Mouse (Mus musculus): ENCODE data around the gene Tmem131. TPM values are rescaled to one million over a fixed set of nuclear protein-coding genes. Genes with fewer than 3 reads are reported as not detected.
"Not testable (repeated sequence)": the region's sequence is repeated elsewhere in the genome, so short reads cannot be mapped to it uniquely, and the experiment has no call there.

Tmem131 gene
- total RNA-seq, 2 experiments from 2014 or later: 40.1 to 42.7 TPM

DNA sequence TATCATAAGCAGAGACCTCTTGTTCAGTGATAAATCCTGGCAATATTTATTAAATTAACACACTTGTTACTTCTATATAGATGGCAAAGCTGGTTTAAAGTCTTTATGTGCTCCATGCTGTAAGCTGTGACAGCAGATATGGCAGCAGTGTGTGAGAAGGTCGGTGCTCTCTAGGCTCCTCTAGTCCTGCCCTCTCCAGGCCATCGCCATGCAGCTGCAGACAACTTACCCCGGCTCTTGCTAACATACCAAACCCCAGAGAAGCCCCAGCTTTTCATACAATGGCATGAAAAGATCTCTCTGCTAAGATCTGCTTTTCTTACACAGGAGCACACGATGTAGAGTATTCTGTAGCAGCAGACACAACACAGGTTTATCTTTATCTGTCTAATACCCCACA is 92.1 kb downstream of the Tmem131 start:
- DNase-seq: no peak
- intact Hi-C loops (cut with DNase I): no loop called here

DNA sequence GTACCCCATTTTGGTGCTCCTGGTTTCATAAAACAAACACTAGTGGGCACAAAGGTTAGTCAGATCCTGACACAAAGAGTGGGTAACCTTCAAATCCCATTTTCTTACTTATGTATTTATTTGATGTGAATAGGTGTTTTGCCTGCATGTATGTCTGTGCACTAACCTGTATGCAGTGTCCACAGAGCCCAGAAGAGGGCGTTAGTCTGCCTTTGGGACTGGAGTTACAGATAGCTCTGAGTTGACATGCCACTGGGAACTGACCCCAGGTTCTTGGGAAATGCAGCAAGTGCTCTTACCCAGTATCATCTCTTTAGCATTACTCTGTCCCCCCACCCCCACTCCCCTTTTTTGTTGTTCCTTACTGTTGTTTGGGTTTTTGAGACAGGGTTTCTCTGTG is 95.4 kb downstream of the Tmem131 start:
- no peak for DNase-seq
- intact Hi-C loops (cut with DNase I): no loop called here

DNA sequence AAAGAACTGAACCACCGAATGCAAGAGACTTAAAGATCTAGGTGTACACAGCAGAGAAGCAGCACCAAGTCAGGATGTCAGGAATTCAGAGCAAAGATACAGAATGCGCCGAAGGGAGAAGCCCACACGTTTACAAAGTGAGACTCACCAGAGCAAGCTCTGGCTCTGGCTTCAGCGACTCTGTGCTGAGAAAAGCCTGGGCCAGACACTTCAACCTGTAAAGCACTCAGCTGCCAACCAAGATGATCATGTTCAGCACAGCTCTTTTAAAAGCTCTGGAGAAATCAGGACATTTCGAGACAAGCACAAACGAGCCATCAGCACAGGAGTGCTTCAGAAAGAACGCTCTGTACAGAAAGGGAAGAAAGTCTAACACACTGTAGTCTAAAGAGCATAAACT is 96.2 kb downstream of the Tmem131 start:
- DNase-seq: no peak
- intact Hi-C loops (cut with DNase I): no loop called here

DNA sequence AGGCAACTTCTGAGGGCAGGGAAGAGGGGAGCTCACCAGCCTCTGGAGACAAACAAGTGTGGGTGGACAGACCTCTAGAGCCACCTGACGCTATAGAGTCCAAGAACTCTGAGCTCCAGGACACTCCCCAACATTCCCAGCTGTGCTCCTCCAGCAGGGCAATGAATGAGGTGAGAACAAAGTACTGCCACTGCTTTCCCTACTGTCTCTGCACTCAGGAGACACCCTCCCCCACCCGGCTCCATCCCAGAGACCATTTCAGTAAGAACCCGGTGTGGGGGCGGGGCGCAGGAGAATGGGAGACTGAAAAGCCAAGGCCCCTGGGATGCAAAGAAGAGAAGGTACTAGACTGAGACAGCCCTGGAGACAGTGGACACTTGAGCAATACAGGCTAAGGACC is 98.4 kb downstream of the Tmem131 start:
- intact Hi-C loops (cut with DNase I): no loop called here
- DNase-seq: no peak

DNA sequence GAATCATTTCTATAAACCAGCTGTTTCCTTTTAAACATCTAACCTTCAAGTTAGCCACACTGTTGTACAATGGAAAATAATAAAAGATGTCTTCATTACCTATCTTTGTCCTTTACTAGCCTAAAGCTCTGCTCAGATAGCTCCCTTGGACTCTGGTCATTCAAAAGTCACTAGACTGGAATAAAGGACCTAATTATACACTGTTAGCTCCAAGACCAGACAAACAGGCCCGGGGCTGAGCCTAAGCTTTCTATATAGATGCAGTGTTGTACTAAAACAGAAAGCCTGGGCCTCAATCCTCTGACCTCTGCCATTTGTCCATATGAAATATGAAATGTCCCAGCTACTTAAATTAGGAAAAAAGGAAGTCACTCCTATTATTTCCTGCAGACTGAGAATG is 101.7 kb downstream of the Tmem131 start:
- intact Hi-C loops (cut with DNase I): loop anchor here (5.0 kb wide), 1 partner anchor 90 kb away; no protein-coding TSS in a partner anchor

DNA sequence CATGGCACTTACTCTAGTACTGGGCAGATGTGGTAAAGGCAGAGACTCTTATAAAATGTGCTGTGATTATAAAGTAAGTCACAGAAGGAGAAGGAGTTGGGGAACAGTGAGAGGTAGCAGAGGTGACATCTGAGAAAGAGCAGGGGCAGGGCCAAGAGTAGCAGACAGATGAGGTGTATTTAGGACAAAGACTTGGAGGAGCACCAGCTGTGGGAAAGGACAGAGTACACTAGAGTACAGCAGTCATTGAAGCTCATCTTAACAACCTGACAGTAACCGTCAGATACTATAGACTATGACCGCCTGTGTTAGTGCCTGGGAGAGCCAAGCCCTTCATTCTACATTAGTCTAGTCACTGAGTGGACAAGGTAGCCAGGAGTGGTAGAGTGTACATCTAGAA is 102.5 kb downstream of the Tmem131 start:
- intact Hi-C loops (cut with DNase I): loop anchor here (5.0 kb wide), 1 partner anchor 91 kb away; no protein-coding TSS in a partner anchor
- DNase-seq: no peak

More for the DNA sequence above, 101.7 kb downstream of the Tmem131 start:
- DNase-seq: no peak

DNA sequence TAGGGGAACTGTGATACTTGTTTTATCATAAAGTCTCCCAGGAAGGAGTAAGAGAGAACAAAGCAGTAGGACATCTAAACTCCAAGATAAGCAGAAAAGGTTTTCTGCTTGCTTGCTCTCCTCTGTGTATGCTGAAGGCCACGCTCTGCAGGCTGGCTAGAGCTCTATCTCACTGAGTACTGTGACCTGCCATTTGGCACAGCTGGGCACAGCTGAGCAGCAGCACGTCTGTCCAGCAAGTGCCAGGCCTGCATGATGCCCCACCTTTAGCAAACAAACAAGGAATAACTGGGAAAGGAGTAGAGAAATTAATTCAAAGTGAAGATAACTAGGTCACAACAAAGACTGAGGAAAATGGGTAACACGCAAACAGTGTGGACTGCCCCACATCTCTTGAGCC is 103.6 kb downstream of the Tmem131 start:
- DNase-seq: peak in 1 of 2 experiments; percentile 33
- intact Hi-C loops (cut with DNase I): loop anchor here (5.0 kb wide), 1 partner anchor 92 kb away; no protein-coding TSS in a partner anchor

DNA sequence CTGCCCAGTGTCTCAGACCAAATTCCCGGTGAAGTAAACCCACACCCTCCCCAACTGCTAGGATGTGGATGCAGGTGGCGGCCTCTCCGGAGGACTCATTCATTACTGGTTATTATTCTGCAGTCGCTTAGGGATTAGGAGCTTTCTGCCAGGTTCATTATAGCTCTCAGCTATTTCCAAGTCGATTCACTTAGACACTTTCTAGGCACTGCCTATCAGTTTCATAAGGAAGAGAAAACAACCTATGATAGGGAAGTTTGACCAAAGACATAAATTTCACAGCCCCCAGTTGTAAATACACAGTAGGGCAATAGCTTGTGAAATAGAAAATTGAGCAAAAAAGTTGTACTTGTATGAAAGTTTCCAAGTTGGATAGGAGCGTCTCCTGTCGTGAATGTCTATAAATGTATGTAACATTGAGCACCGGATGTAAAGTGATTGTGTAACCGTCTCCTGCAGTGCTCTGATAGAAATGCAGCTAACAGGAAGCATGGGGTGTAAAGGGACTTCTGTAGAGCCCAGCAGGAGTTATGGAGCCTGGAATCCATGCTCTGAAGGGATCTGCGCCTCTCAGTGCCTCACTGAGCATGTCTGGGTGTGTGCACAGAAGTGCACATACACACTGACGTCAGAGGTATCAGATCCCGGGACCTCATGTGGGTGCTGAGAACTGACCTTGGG is 107.1 kb downstream of the Tmem131 start:
- intact Hi-C loops (cut with DNase I): no loop called here
- no peak for DNase-seq

DNA sequence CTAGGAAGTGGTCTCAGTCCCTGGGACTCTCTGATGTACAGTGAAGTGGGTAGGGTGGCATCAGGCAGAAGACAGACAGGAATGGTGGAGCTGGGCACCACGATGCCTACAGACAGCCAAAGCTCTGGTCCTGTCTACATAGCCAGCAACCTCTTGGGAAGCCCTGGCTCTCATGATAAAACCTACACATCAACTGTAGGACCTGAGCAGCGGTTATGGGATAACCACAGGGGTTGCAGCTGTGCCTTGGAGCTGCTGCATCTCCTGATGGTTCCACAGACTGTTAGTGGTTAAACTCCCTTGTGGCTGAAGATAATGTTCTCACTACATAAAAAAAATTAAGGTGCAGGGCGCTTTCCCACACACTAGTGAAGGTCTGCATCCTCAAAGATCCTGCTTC is 107.9 kb downstream of the Tmem131 start:
- DNase-seq: no peak
- intact Hi-C loops (cut with DNase I): no loop called here

DNA sequence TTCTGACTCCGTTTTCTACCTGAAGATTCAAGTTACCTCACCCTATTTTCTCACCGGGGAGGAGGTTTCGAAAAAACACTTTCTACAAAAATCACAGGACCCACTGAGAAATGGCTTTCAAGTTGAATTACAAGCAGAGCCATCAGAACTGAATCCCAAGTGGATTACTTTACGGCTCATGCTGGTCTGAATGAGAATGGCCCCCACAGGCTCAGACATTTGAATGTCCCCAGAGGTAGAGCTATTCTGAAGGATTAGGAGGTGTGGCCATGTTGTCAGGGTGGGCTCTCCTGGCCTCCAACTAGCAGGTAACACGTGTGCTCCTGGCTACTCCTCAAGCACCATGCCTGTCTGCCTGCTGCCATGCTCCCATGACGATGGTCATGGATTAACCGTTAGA is 109.4 kb downstream of the Tmem131 start:
- intact Hi-C loops (cut with DNase I): no loop called here
- no peak for DNase-seq

DNA sequence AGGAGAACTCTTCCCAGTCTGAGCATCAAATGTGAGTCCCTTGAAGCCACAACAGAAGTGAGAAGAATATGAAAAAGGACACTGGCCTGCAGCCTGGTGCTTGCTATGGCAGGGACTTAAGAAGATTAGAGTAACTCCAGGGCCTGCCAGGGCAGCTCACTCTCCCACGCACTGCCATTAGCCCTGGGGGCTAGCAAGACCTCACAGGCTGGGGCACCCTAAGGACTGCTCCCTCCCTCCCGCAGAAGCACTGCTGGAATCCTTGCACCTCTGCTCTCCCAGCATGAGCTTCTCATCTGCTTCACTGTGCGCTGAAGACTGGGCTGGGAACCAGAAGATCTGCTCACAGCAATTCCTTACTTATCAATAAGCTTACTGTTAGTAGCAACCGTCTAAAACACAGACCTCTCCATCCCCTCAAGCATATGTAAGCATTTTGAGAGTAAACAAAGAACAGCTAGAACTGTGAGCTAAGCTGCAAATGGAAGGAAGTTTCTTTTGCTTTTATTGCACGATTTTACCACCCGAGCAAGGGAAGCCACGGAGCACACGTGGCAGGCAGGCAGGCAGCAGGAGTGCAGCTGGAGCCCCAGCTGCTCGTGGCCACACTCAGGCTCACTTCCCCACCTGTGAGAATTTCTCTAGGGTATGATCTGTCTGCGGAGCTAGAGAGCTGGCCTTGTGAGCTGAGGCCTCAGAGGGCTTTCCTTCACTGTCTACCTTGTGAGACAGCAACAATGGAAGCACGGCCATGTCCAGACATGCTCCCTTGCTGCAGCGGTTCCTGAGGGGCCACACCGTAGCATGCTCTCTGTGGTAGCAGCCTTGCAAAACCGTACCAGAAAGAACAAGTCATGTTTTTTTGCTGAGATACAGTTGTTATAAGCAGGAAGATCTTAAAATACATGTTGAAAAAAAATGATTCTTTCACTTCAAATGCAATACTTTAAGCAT is 112.3 kb downstream of the Tmem131 start:
- no peak for DNase-seq
- intact Hi-C loops (cut with DNase I): no loop called here

DNA sequence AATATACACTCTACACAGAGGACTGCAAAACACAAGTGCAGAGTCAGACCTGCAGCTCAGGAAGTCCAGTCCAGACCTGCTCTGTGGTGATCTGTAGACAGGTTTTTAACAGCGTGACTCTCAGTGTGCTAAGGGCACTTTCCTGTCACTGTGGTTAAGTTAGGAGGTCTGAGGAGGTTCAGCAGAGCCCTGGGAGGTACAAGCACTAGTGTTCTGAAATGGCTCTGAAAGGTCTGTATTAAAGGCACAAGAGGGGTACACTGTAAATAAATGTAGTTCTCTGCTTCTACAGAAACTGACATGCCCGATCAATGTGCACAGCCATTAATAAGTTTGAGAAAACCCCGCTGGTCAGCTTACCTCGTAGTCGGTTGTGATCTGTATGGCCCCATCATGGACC is 119.1 kb downstream of the Tmem131 start:
- intact Hi-C loops (cut with DNase I): loop anchor here (5.0 kb wide), 2 partner anchors 98 to 113 kb away; no protein-coding TSS in a partner anchor
- DNase-seq: no peak

DNA sequence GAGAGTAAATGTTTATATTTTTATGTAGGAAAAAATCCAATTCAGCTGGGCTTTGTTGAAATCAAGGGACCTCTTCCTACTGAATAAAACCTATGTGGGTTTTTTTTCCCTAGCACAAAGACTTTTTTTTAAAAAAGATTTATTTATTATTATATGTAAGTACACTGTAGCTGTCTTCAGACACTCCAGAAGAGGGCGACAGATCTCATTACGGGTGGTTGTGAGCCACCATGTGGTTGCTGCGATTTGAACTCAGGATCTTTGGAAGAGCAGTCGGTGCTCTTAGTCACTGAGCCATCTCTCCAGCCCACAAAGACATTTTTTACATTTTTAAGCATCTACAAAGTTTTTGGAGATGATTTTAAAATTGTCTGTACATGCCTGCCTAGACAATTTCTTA is 121.5 kb downstream of the Tmem131 start:
- intact Hi-C loops (cut with DNase I): loop anchor here (5.0 kb wide), 2 partner anchors 100 to 115 kb away; no protein-coding TSS in a partner anchor
- DNase-seq: not testable (repeated sequence)

DNA sequence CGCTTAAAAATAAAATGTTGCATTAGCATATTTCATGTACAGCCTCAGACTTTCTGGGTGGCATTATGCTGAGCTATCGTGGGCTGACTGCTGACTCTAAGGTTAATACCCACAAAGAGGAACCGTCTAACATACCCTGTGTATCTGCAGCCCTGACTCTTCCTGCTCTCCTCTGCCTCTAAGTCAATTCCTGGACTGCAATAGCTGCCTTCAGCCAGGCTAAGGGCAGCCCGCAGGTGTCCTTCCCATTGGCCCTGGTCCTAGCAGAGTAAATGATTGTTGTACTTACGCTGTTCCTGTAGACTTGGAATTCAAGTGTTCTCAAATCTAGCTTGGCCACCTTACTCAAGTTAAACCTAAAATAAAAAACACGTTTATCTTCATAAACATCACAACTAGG is 128.3 kb downstream of the Tmem131 start:
- intact Hi-C loops (cut with DNase I): no loop called here

DNA sequence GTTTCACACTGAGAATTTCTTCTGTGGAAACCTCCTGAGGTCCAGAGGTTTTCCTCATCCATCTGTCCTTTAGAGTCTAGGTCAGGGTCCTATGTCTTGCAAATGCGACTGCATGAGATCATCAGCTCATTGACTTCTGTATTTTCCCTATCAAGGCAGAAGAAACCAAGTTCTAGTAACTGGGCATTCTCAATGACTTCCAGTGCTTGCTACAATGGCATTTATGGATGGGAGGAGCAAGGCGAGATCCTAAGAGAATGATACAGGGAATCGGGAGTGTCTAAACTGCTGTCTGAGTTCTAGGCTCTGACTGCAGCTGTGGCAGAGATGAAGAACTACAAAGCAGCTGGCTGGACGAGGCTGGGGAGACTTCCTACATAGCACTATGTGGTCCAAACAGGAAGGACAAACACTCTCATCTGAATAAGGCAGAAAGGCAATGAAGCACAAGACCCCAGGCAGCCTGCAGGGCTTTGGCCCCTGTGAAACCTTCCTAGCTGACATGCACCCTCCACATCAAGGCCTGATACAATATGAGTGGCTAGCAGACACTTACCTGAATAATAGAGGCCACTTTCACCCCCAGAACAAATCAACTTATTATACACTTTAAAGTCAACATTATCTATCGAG is 129.1 kb downstream of the Tmem131 start:
- DNase-seq: no peak
- intact Hi-C loops (cut with DNase I): no loop called here

More for the DNA sequence above, 128.3 kb downstream of the Tmem131 start:
- no peak for DNase-seq

DNA sequence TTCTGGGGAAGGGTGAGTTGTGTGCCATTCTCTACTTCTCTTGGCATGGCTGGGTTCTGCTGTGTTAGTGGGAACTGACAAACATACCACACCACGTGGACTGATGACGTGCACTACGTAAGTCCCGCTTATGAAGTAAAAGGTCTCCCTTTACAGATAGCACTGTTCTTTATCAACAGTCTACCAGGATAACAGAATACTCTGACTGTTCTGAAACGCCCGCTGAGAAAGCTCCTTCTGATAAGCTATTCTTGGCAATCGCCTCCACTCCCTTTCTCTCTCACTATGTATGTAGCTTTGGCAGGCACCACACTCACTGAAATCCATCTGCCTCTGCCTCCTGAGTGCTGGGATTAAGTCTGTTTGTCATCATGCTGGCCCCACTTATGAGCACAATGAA is 130.1 kb downstream of the Tmem131 start:
- no peak for DNase-seq
- intact Hi-C loops (cut with DNase I): no loop called here

DNA sequence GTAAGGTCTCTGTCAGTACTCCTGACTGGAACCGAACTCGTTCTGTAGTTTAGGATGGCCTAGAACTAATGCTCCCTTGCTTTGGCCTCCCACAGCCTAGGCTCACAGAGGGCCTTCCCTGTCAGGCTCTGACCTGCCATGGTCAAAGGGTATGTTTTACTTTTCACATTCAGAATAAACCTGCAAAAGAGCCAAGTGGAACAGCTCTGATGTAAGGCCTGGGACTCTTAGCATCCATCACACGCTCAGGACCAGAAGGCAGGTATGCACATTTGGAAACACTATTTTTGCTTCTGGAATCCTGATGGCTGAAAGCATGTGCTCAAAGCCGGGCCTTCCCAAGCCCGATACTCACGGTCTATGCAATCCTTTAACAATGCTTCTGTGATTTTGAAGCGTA is 131.7 kb downstream of the Tmem131 start:
- intact Hi-C loops (cut with DNase I): no loop called here
- no peak for DNase-seq

DNA sequence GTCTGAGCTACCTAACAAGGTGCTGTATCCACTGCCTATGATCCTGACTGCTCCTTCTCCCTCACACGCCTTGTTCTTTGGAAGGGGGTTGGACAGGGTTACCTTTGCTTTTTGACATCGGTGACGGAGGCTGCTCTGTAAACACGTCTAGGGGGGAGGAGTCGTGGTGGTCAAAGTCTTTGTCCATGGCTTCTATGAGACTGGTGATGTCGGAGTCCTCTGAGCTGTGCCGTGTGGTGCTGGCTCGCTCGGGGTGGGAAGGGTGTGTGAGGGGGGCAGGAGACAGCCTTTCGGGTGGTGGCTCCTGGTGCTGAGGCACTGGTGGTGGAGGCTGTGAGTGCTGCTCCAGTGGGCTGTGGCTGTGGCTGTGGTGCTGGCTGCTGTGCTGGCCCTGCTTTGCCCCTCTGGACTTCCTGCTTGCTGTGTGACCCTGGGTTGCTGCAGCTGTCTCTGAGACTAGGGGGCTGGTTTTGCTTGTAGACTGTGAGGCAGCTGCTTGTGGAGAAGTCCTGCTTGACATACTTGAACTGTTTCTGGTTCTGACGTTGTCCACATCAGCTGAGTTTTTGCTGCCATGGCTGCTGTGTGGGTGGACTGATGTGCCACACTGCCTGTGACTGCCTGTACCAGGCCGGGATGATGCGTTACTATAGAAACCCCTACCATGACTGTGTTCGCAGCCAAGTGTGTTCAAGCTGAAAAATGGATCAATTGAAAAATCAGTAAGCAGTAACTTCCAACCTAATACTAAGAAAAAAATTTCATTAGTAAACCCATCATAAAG is 135.5 kb downstream of the Tmem131 start:
- DNase-seq: no peak
- intact Hi-C loops (cut with DNase I): no loop called here

DNA sequence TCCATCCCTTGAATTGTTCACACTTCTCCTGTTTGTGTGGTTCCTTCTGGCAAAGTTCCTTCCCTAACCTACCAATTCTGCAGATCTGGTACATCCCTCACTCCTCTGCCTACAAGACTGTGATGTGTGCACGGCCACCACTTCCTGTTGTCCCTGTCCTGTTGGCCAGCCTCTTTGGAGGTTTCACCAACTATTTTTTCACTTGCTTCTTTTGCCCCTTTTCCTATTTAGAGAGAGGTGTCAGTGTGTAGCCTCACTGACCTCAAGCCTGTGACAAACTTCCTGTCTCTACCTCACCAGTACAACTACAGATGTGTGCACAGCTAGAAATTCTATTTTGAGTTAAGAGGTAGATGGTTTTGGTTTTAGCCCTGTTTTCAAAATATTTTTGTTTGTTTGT is 136.4 kb downstream of the Tmem131 start:
- DNase-seq: no peak
- intact Hi-C loops (cut with DNase I): no loop called here

All from heart, postnatal 14 days (tissue).